Mouse (Mus musculus): ENCODE results near the gene Gm9048.
"Not testable (repeated sequence)": the region's sequence is repeated elsewhere in the genome, so short reads cannot be mapped to it uniquely, and the experiment has no call there.

Gene Gm9048

DNA sequence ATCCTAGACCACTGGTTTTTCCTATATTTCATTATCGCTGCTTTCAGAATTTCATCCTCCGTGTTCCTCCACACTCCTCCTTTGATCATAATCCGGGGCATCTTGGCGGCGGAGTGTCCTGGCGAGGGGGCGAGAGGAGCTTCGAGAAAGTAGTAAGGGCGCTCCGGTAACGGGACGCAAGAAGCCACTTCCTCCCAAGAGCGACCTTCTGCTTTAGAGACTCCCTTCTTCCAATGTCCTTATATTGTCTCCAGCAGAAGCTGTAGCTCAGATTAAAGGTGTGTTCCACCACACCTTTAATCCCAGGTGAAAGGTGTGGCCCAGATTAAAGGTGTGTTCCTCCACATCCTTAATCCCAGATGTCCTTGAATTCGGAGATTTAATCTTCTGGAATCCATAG lies at the start of gene Gm9048:
Gene Gm9048, minus strand, starts transcription at position 101 of the 400 bp plus-strand sequence.
- not testable (repeated sequence) for DNase-seq (ENCODE audit: low spot score)

DNA sequence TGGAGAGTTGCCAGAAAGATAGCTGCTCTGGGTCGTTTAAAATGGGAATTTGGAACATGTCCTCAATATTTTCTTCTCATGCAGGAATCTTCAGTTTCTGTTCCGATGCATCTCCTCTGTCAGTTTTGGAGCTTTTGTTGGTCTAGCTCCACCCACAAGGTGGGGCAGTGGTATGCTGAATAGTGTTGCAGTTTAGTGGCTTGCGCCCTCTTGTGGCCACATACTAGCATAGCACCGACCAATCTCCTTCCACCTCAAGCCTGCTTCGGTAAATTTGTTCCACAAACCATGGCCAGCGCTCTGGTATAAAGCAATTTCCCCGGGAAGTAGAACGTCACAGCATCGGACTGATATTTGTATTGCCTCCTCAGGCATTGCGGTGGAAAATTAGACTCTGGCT lies 22.0 kb upstream of the Gm9048 start:
- peak; percentile 93 for DNase-seq (ENCODE audit: low spot score)

- no peak for DNase-seq (ENCODE audit: low spot score)
Observed at GRCm38 (mm10) chr10:118369518-118369917, 21.0 kb upstream of the Gm9048 start.

DNA sequence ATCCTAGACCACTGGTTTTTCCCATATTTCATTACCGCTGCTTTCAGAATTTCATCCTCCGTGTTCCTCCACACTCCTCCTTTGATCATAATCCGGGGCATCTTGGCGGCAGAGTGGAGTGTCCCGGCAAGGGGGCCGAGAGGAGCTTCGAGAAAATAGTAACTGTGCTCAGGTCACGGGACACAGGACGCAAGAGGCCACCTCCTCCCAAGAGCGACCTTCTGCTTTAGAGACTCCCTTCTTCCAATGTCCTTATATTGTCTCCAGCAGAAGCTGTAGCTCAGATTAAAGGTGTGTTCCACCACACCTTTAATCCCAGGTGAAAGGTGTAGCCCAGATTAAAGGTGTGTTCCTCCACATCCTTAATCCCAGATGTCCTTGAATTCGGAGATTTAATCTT lies 5.5 kb upstream of the Gm9048 start, which contains the start of gene Gm9049:
Gene Gm9049, minus strand, starts transcription at position 101 of the 400 bp plus-strand sequence.
- DNase-seq (ENCODE audit: low spot score), result not testable (repeated sequence)

GRCm38 (mm10) chr10:118343155-118343554 lies 5.3 kb downstream of the Gm9048 start, which contains the start of gene Gm9046:
Gm9046 (minus strand) TSS chr10:118343255.
- DNase-seq (ENCODE audit: low spot score), result not testable (repeated sequence)

DNA sequence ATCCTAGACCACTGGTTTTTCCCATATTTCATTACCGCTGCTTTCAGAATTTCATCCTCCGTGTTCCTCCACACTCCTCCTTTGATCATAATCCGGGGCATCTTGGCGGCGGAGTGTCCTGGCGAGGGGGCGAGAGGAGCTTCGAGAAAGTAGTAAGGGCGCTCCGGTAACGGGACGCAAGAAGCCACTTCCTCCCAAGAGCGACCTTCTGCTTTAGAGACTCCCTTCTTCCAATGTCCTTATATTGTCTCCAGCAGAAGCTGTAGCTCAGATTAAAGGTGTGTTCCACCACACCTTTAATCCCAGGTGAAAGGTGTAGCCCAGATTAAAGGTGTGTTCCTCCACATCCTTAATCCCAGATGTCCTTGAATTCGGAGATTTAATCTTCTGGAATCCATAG lies 10.7 kb downstream of the Gm9048 start, which contains the start of gene Gm9045:
Gene Gm9045, minus strand, starts transcription at position 101 of the 400 bp plus-strand sequence.
- not testable (repeated sequence) for DNase-seq (ENCODE audit: low spot score)

- not testable (repeated sequence) for DNase-seq (ENCODE audit: low spot score)
Observed at GRCm38 (mm10) chr10:118332308-118332707, 16.2 kb downstream of the Gm9048 start, which contains the start of gene Gm9044. Gm9044 (minus strand) TSS chr10:118332408.

GRCm38 (mm10) chr10:118326869-118327268 lies 21.6 kb downstream of the Gm9048 start, which contains the start of gene Gm9040:
Gm9040 (minus strand) TSS chr10:118326969.
- not testable (repeated sequence) for DNase-seq (ENCODE audit: low spot score)

DNA sequence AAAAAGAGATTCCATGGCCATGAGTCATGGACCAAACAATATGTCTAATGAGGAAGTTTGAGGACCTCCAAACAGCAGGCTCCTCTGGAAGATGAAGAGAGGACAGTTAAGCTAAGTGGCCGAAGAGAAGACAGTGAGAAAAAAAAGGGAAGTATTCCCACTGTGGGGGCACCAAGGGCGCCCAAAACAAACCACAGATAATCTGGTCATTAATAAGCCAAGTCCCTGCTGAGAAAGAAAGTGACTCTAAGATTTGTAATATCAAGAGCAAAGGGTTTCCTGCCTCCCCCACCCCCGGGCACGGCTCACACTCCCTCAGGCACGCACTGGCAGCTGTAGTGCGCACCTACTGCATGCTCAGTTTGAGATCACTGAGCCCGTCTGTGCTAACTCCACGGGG lies 29.5 kb downstream of the Gm9048 start:
- DNase-seq (ENCODE audit: low spot score), result no peak

DNA sequence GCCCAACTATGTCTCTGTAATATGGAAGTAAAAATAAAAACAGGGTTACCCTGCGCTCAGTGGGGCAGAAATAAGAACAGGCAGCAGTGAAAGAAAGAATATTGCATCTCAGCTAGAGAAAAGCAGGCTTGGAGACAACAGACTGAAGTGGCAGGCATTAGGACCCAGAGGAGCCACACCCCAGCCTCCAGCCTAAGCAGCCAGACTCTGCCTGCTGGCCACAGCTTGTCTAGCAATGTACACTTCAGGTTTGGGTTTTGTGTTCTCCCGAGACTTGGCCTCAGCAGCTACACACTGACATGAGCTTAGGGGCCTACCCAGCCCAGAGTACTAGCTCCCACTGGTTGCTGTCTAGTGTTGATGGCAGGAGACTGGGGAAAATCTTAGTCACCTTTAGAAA lies 46.3 kb downstream of the Gm9048 start:
- DNase-seq (ENCODE audit: low spot score), result not testable (repeated sequence)
